Mouse (Mus musculus): ENCODE results near the gene Ankrd65. TPM values are rescaled to one million over a fixed set of nuclear protein-coding genes. Genes with fewer than 3 reads are reported as not detected.
"Not testable (repeated sequence)": the region's sequence is repeated elsewhere in the genome, so short reads cannot be mapped to it uniquely, and the experiment has no call there.

Ankrd65 gene
- polyA plus RNA-seq, 1 experiment: 0.49 TPM

GRCm38 (mm10) chr4:155783486-155784080 is 6.7 kb upstream of the Ankrd65 start:
- peaks cover 2% of the 10 kb centered on the region; the same call in 1 of the 2 replicates for H3K27me3 ChIP-seq (ENCODE audit: control insufficient read depth, insufficient read depth, low read length)
- no peaks in the 10 kb centered on the region for H3K36me3 ChIP-seq (ENCODE audit: control insufficient read depth, insufficient read depth, low read length)
- WGBS: 45% methylated on average over 16 of the region's 16 CpGs
- no peak for TF ChIP-seq POLR2A (IDR thresholded peaks at IDR 0.05; ENCODE audit: low read depth, low read length)
- no peak for TF ChIP-seq CTCF (IDR thresholded peaks at IDR 0.05; ENCODE audit: extremely low read depth, insufficient read depth, insufficient read length, insufficient replicate concordance)
- H3K27ac ChIP-seq (ENCODE audit: insufficient read depth, low read length): no peak overlapping the region
- H3K4me3 ChIP-seq (ENCODE audit: extremely low read depth, insufficient read depth, insufficient read length): peak overlapping the region; percentile 60; the same call in 1 of the 2 replicates
- DNase-seq (ENCODE audit: low read depth in 1 of 2, low spot score in 2 of 2): no peak
- peaks cover 4% of the 10 kb centered on the region for H3K4me1 ChIP-seq (ENCODE audit: control insufficient read depth, insufficient read depth, insufficient read length)

GRCm38 (mm10) chr4:155784081-155784701 is 6.0 kb upstream of the Ankrd65 start:
- Histone ChIP-seq H3K27ac (ENCODE audit: insufficient read depth, low read length) (no peak overlapping the region; the same call in 1 of the 2 replicates), H3K36me3 (ENCODE audit: control insufficient read depth, insufficient read depth, low read length) (no peaks in the 10 kb centered on the region), H3K4me3 (ENCODE audit: extremely low read depth, insufficient read depth, insufficient read length) (peak overlapping the region; percentile 60), H3K27me3 (ENCODE audit: control insufficient read depth, insufficient read depth, low read length) (peaks cover 2% of the 10 kb centered on the region; the same call in 1 of the 2 replicates), H3K4me1 (ENCODE audit: control insufficient read depth, insufficient read depth, insufficient read length) (peaks cover 4% of the 10 kb centered on the region)
- 1% methylated on average over 52 of the region's 52 CpGs for WGBS
- peak; percentile 69 for TF ChIP-seq CTCF (IDR thresholded peaks at IDR 0.05; ENCODE audit: extremely low read depth, insufficient read depth, insufficient read length, insufficient replicate concordance)
- no peak for TF ChIP-seq POLR2A (IDR thresholded peaks at IDR 0.05; ENCODE audit: low read depth, low read length)
- peak in 1 of 2 experiments; percentile 69 for DNase-seq (ENCODE audit: low read depth in 1 of 2, low spot score in 2 of 2)

- no peaks in the 10 kb centered on the region for H3K36me3 ChIP-seq (ENCODE audit: control insufficient read depth, insufficient read depth, low read length)
- H3K27ac ChIP-seq (ENCODE audit: insufficient read depth, low read length): no peak overlapping the region
- WGBS: 91% methylated on average over 10 of the region's 10 CpGs
- TF ChIP-seq POLR2A (IDR thresholded peaks at IDR 0.05; ENCODE audit: low read depth, low read length) (no peak), CTCF (IDR thresholded peaks at IDR 0.05; ENCODE audit: extremely low read depth, insufficient read depth, insufficient read length, insufficient replicate concordance) (no peak)
- peaks cover 2% of the 10 kb centered on the region; the same call in 1 of the 2 replicates for H3K27me3 ChIP-seq (ENCODE audit: control insufficient read depth, insufficient read depth, low read length)
- DNase-seq (ENCODE audit: low read depth in 1 of 2, low spot score in 2 of 2): no peak
- peaks cover 4% of the 10 kb centered on the region for H3K4me1 ChIP-seq (ENCODE audit: control insufficient read depth, insufficient read depth, insufficient read length)
- no peak overlapping the region for H3K4me3 ChIP-seq (ENCODE audit: extremely low read depth, insufficient read depth, insufficient read length)
Observed at GRCm38 (mm10) chr4:155785246-155785645, 5.0 kb upstream of the Ankrd65 start.

GRCm38 (mm10) chr4:155785819-155786218 is 4.4 kb upstream of the Ankrd65 start, which contains the start of gene Tmem88b:
TSS of gene Tmem88b (minus strand) at chr4:155785874.
- H3K4me1 ChIP-seq (ENCODE audit: control insufficient read depth, insufficient read depth, insufficient read length): peaks cover 4% of the 10 kb centered on the region
- no peaks in the 10 kb centered on the region for H3K36me3 ChIP-seq (ENCODE audit: control insufficient read depth, insufficient read depth, low read length)
- H3K27me3 ChIP-seq (ENCODE audit: control insufficient read depth, insufficient read depth, low read length): peaks cover 2% of the 10 kb centered on the region; the same call in 1 of the 2 replicates
- TF ChIP-seq CTCF (IDR thresholded peaks at IDR 0.05; ENCODE audit: extremely low read depth, insufficient read depth, insufficient read length, insufficient replicate concordance): no peak
- TF ChIP-seq POLR2A (IDR thresholded peaks at IDR 0.05; ENCODE audit: low read depth, low read length): no peak
- 78% methylated on average over 5 of the region's 5 CpGs for WGBS
- no peak within 1 kb of the TSS for H3K27ac ChIP-seq (ENCODE audit: insufficient read depth, low read length)
- DNase-seq (ENCODE audit: low read depth in 1 of 2, low spot score in 2 of 2): no peak
- no peak within 1 kb of the TSS for H3K4me3 ChIP-seq (ENCODE audit: extremely low read depth, insufficient read depth, insufficient read length)

GRCm38 (mm10) chr4:155788300-155788699 is 1.9 kb upstream of the Ankrd65 start:
- no peaks in the 10 kb centered on the region for H3K36me3 ChIP-seq (ENCODE audit: control insufficient read depth, insufficient read depth, low read length)
- H3K27me3 ChIP-seq (ENCODE audit: control insufficient read depth, insufficient read depth, low read length): peaks cover 2% of the 10 kb centered on the region; the same call in 1 of the 2 replicates
- no peak overlapping the region; the same call in 1 of the 2 replicates for H3K27ac ChIP-seq (ENCODE audit: insufficient read depth, low read length)
- peaks cover 4% of the 10 kb centered on the region for H3K4me1 ChIP-seq (ENCODE audit: control insufficient read depth, insufficient read depth, insufficient read length)
- WGBS: 61% methylated on average over 3 of the region's 3 CpGs
- no peak overlapping the region for H3K4me3 ChIP-seq (ENCODE audit: extremely low read depth, insufficient read depth, insufficient read length)
- TF ChIP-seq POLR2A (IDR thresholded peaks at IDR 0.05; ENCODE audit: low read depth, low read length) (no peak), CTCF (IDR thresholded peaks at IDR 0.05; ENCODE audit: extremely low read depth, insufficient read depth, insufficient read length, insufficient replicate concordance) (no peak)
- no peak for DNase-seq (ENCODE audit: low read depth in 1 of 2, low spot score in 2 of 2)

- not testable (repeated sequence) for DNase-seq (ENCODE audit: low read depth in 1 of 2, low spot score in 2 of 2); H3K4me3 ChIP-seq (ENCODE audit: extremely low read depth, insufficient read depth, insufficient read length); H3K27ac ChIP-seq (ENCODE audit: insufficient read depth, low read length); H3K4me1 ChIP-seq (ENCODE audit: control insufficient read depth, insufficient read depth, insufficient read length); H3K36me3 ChIP-seq (ENCODE audit: control insufficient read depth, insufficient read depth, low read length); H3K27me3 ChIP-seq (ENCODE audit: control insufficient read depth, insufficient read depth, low read length)
- WGBS: 77% methylated on average over 4 of the region's 4 CpGs
Observed at GRCm38 (mm10) chr4:155788833-155789232, 1.4 kb upstream of the Ankrd65 start.

- no peak for DNase-seq (ENCODE audit: low read depth in 1 of 2, low spot score in 2 of 2)
- no peak overlapping the region for H3K27ac ChIP-seq (ENCODE audit: insufficient read depth, low read length)
- 77% methylated on average over 3 of the region's 3 CpGs for WGBS
- TF ChIP-seq CTCF (IDR thresholded peaks at IDR 0.05; ENCODE audit: extremely low read depth, insufficient read depth, insufficient read length, insufficient replicate concordance) (no peak), POLR2A (IDR thresholded peaks at IDR 0.05; ENCODE audit: low read depth, low read length) (no peak)
- no peaks in the 10 kb centered on the region for H3K36me3 ChIP-seq (ENCODE audit: control insufficient read depth, insufficient read depth, low read length)
- H3K4me3 ChIP-seq (ENCODE audit: extremely low read depth, insufficient read depth, insufficient read length): no peak overlapping the region
- H3K27me3 ChIP-seq (ENCODE audit: control insufficient read depth, insufficient read depth, low read length): no peaks in the 10 kb centered on the region
- H3K4me1 ChIP-seq (ENCODE audit: control insufficient read depth, insufficient read depth, insufficient read length): no peaks in the 10 kb centered on the region
Observed at GRCm38 (mm10) chr4:155790650-155791161, 467 bp downstream of the Ankrd65 start.
